Mouse (Mus musculus) adrenal gland, postnatal 10 days (tissue): ENCODE results near the gene Cxcl2. TPM values are rescaled to one million over a fixed set of nuclear protein-coding genes. Genes with fewer than 3 reads are reported as not detected.
A peak's percentile ranks its signal among the peaks of the same experiment; 100 is the strongest.

Source experiments
- DNase-seq: peaks from one replicate; pipeline ENCODE4 v3.0.0; 2021; ENCODE audit warnings: mixed read lengths
- total RNA-seq, 2 experiments: library from RNA; stranded (reverse); gene quantifications; 2 replicates each; pipeline ENCODE4 v1.2.3; 2021

The Cxcl2 gene
- total RNA-seq, 2 experiments from 2014 or later: 0.36 TPM; not detected in 1

DNA sequence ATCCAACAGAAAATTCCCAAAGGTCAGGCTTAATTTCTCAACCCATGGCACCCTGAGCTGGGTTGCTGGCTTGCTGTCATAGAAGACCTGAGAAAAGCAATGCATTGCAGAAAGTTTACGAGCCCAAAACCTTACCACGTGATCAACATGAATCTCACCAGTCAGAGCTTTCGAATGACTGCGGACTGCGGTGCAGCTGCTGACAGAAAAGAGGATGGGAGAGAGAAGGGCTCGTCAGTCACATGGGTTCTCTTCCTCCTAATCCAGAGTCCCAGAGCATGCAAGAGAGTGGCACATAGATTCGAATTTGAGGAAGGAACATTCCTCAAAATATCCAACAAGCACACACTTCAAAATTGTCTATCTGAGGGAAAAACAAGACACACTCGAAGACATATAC is 9.4 kb upstream of the Cxcl2 start:
- no peak for DNase-seq

DNA sequence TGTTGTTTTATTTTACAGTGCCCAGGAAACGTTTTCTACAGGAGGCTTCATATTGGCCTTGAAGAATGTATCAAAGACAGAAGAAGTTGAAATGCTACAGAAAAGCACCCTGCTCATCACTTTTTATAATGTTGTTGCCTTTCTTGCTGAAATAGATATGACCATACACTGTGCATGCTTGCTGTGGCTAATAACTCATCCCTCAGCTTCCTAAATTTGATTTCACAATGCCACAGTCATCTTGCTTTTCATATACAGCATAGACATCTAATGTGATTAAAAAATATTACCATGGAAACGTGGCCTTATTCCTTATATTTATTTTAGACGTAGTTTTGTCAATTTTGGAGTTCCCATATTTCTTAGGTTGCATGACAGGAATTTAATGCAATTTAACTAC is 6.2 kb upstream of the Cxcl2 start:
- DNase-seq: no peak

DNA sequence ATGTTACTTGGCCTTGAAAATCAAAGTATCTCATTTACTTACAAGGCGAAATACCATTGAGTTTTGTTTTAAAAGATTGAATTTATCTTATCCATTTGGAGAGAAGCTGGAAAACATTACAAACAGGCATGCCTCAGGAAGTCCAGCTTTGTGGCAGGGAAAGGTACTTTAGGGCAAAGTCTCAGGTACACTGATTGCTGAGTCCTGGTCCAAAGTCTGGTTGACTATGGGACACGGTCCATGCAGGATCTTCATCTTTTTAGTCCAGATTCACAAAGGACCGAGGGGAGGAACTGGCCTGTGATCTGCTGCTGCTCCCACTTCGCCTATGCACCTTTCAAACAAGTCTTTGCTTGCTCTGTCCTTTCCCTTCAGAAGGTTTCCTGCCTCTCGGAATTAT is 4.4 kb upstream of the Cxcl2 start:
- no peak for DNase-seq

DNA sequence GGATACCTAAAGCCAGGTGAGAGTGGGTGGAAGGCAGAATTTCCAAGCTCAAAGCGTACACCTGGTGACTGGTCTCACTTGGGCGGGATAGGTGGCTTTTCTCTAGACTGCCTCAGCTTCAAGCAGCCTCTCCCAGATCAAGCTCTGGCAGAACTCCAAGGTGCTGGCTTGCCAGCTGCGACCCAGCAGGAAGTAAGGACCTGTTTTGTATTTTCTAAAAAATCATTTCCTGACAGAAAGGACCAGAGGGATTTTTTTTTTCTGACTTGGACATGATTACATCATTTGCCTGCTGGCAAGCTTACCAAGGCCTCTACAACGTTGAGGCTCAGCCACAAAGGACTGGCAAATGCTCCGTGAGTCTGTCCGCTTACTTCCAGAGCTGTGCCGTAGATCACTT is 3.5 kb upstream of the Cxcl2 start:
- peak; percentile 78 for DNase-seq

DNA sequence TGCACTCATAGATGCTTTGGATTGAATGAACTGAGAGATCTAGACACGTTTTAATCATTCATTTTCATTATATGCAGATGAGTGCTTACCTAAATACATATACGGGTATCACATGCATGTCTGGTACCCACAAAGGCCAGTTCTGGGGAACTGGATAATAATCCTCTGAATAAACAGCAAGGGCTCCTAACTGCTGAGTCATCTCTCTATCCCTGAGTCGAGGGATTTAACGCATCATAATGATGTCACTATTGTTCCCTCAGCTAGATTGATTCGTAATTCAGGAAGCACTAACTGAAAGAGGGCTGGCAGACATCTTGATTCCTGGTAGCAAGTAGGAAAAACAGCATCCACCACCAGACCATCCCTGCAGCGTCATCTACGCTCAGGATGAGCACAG is 3.0 kb upstream of the Cxcl2 start:
- no peak for DNase-seq

DNA sequence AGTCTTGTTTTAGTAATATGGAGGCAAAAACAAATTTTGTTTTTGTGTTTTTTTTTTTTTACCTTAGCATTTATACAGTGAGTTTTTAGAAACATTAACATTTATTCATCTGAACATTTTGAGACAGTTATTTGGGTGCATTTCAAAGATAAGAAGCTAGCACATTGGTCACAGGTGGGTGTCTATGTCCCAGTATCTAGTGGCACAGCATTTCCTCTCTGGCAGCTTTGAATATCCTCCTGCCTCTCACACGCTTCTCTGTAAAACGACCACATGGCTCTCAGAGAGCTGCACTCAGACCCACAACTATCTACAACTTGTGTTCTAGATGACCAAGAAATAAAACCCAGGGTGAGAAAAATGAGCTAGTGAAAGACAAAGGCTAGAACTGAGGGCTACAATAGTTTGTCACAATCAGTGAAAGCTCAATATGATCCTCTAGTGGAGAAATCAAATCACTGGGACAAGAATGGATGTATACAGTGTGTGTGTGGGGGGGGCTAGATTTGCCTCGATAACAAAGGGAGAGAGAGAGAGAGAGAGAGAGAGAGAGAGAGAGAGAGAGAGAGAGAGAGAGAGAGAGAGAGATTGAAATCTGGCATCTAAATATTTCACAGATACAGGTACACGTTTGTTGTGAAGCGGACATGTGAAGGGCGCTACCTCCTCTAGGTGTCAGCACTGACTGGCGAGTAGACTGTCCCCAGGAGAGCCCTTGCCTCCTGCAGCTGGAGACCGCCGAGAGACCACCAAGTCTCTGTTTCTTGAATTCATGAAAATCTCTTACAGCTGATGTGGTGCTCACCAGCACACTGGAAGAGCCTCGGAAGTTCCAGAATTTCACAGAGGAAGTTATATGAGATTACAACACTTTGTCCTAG is 1.1 kb upstream of the Cxcl2 start:
- DNase-seq: no peak

DNA sequence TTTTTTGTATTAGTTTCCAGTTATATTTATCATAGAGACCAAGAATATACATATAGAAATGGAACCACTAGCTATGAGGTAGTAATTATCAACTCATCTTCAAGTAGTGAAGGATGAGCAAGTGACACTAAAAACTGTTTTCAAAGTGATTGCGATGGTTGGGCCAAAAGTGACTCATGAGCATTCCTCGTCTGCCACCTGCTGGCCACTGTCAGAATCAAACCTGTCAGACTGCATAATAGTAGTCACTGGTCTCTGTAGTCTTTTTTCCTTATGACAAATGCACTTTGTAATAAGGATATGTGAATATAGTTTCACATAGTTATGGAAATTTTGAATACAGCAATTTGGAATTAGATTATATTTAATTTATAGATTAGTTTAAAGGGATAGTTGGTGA is 5.3 kb downstream of the Cxcl2 start:
- peak; percentile 76 for DNase-seq

DNA sequence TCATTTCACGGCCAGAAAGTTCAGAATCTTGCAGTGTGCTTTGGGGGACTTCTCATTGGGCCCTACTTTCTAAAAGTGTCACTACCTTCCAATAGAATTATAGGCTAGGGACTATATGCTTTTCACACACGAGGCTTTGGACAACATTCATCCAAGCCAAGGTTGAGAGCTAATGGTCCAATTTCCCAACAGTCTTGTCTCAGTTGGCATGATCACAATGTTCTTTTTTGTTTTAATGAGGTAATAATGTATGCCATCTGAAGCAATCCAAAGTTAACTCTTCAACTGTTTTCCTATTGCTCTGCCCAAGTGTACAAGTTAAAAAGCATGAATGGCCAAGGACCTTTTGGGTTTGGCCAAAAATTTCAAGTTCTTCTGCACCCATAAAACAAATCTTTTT is 15.8 kb downstream of the Cxcl2 start:
- DNase-seq: no peak

DNA sequence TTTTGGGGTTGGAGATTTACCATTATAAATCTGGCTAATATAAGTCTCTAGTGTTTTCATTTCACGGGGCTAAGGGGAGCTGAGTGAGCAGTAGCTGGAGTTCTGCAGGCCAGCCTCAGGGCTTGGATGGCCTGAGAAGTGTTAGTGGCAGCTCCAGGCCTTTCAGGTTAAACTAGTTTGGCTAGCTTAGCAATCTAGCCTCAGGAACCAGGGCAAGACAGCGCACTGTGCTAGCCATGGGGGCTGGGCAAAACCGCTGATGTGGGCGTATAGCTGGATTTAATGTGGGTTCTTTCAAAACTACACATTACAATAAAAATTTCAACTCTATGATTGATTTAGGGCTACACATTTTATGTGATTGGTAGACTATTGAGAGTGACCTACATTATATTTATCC is 19.3 kb downstream of the Cxcl2 start:
- DNase-seq: no peak

DNA sequence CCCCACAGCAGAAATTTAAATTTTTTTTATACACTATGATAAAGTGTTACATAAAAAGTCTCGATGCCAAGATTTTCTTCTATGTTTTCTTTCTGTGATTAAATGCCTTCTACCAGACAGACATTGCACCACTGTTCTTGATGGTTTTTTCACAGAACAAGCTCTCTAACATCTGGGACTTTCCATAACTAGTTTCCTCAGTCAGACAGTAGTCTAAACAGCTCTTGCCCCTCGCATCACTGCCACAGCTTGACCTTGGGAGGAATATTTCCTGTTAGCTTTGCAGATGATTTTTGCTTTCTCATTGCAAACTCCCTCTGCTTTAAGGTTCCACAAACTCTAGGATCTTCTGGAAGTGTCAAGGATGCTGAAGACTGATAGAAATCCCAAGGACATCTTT is 26.9 kb downstream of the Cxcl2 start:
- DNase-seq: peak; percentile 5

DNA sequence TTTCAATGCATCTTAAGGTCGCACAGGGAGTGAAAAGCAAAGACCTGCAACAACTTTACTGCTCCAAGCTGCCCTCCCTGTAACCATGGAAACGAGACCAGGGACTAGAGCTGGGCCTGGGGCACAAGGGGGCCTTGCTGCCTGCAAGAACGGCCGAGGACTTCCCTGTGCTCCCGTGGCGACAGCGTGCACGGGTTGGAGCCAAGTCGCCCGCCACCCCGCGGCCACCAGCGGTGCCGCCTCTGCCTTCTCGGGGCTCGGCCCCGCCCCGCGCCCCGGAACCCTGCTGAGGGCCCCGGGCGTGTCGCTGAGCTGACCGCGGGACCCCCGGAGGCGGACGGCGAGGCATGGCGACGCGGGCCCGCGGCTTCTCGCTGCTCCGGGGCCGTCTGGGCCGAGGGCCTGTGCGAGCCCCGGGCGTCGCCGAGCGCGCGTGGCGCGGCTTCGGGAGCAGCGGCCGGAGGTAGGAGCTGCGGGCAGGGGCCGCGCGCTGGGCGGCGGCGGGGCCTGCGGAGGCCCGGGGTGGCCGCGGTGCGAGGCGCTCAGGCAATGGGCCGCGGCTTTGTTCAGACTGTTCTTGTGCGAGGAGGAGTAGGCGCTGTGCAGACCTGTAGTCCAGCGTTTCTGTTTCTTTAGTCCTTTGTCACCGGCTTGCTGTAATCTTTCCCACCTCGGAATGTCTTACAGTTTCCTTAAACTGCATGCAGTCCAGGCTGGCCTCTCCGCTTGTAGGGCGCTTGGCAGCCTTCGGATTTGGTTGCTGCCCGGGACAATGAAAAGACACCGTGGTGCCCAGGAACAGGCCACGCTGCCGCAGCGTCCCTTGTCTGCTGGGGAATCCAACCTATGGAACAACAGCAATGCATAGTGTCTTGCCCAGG is 27.5 kb downstream of the Cxcl2 start, which contains the start of gene Mthfd2l:
TSS of gene Mthfd2l (plus strand) at position 147 of the 881 bp plus-strand sequence.
- peak; percentile 93 for DNase-seq

DNA sequence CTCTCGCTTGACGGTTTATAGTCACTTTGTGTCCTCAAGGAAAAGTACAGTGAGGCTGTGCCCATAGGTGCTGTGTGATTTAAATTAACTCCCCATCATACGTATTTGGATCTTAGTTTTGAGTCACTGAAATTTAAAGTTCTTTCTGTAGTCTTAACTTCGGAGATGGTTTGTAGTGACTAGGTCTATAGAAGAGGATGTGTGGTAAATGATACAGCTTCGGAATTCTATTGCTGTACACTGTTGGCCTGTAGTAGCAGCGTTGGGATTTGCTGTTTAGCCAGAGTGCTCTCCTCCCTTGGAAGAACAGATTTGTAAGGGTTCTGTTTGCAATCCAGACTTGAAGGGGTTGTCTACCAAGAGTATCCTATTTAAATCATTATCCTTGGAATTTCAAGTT is 28.2 kb downstream of the Cxcl2 start:
- no peak for DNase-seq

DNA sequence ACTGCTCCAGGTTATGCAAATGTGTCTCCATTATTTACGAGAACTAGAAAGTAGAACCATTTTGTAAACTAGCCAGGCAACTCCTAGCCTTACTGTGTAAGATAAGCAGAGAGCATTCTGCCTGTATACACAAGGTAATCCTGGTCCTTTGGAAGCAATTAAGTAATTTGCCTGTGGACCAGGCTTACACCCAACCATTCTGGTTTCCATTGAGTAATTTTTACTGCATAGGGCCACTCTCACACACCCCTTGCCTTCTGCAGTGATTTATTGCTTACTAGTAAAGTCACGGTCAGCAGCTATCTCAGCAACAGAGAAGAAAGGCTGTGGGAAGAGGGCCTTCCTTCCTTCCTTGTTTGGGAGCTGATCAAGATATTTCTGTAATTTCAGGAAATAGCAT is 33.0 kb downstream of the Cxcl2 start:
- DNase-seq: no peak

DNA sequence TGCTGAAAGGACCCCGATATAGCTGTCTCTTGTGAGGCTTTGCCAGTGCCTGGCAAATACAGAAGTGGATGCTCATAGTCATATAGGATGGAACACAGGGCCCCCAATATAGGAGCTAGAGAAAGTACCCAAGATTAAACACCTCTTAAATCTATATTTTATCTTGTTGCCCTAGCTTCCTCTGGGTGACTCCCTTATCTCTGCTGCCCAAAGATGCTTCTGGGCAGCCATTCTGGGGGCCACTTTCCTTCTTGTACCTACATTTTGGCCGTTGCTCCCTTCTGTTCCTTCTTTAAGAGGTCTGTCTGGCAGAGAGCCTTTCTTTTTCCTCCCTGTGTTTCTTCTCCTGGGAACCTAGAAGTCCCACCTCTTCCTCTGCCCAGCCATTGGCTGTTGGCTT is 41.8 kb downstream of the Cxcl2 start:
- DNase-seq: no peak

DNA sequence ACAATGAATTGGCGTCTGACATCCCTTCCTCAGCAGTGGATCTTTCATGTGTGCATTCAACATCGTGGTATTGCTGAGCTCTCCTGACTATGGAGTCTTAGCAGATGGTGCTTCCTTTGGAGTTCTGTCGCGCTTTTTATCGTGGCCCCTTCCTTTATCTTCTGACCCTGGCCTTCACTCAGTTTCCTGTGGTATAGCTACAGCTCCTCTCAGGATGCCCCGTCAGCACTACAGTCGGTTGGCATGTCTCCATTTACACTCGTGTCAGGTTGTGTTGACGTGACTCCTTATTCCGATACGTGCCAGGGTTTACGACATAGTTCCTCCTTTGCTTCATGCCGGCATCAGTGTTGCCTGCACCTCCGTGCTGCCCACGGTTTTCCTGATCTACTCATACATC is 45.8 kb downstream of the Cxcl2 start:
- no peak for DNase-seq

DNA sequence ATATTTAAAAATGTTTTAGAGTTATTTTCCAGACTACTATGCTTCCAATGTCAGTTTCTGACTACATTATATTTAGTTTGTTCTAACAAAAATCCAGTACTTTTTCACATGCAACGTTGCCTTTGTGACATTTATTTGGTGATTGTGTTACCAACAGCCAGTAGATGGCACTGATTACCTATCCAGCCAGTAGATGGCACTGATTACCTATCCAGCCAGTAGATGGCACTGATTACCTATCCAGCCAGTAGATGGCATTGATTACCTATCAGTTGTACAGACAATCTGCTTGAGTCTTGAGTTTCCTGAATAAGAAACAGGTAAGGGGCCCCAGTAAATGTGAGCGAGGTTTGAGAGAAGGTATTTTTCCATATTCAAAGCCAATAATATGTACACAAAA is 47.8 kb downstream of the Cxcl2 start:
- DNase-seq: peak; percentile 51

DNA sequence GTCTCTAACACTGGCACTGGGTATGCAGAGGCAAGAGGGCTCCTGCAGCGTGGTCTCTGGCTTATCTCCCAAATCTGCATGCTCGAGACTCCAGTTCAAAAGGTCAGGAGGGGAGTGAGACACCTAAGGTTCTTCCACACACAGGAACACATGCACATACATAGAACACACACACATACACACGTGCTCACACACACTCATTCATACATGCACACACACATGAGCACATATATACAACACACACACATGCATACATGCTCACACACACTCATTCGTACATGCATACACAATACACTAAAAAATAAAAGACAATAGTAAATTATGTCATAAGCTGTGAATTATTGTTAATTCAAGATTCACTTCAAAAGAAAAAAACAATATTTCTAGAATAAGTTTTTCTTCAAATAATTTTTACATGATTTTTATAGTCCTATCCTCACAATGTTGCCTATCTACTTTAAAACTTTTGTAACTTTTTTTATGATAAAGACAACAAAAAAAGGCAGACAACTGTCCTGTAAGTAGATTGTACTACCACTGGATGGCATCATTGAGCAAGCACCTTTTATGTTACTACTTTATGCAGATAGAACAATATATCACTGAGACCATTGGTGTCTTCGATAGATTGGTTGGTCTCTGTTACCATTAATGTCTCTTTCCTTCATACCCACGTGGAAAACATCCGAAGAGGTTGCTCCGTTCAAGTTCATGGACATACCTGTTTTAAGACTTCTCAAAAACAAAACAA is 49.2 kb downstream of the Cxcl2 start:
- DNase-seq: no peak

Other genes starting within 250 kb of the Cxcl2 start
- not detected for gene Cxcl5, start 144.5 kb upstream of the Cxcl2 start, total RNA-seq
- 1 to 10 TPM; 4.4 to 5.8 TPM for gene Ppbp, start 135.4 kb upstream of the Cxcl2 start, total RNA-seq
- 10 to 100 TPM; 27.3 to 27.8 TPM for gene Pf4, start 131.4 kb upstream of the Cxcl2 start, total RNA-seq
- gene Cxcl3, start 117.8 kb upstream of the Cxcl2 start, total RNA-seq: not detected
- gene Cxcl15, start 109.3 kb upstream of the Cxcl2 start, total RNA-seq: not detected
- gene Cxcl1, start 12.6 kb upstream of the Cxcl2 start, total RNA-seq: 1 to 10 TPM; 1.3 TPM
- 10 to 100 TPM; 14.8 to 16.1 TPM for gene Mthfd2l, start 27.2 kb downstream of the Cxcl2 start, total RNA-seq
- gene Epgn, start 123.6 kb downstream of the Cxcl2 start, total RNA-seq: not detected
- gene Ereg, start 170.8 kb downstream of the Cxcl2 start, total RNA-seq: under 1 TPM in 1 of 2 experiments, not detected in 1; 0.09 TPM
- gene Areg, start 235.7 kb downstream of the Cxcl2 start, total RNA-seq: under 1 TPM in 1 of 2 experiments, not detected in 1; 0.21 TPM